Mouse (Mus musculus): ENCODE measurements around the gene Cd300ld4. TPM values are rescaled to one million over a fixed set of nuclear protein-coding genes. Genes with fewer than 3 reads are reported as not detected.
A peak's percentile ranks its signal among the peaks of the same experiment; 100 is the strongest.
"Not testable (repeated sequence)": the region's sequence is repeated elsewhere in the genome, so short reads cannot be mapped to it uniquely, and the experiment has no call there.

The Cd300ld4 gene
- not detected in 2 replicates for polyA plus RNA-seq (2014; fragmentation: Nextera tagmentation; extraction: Ambion mirVana)

DNA sequence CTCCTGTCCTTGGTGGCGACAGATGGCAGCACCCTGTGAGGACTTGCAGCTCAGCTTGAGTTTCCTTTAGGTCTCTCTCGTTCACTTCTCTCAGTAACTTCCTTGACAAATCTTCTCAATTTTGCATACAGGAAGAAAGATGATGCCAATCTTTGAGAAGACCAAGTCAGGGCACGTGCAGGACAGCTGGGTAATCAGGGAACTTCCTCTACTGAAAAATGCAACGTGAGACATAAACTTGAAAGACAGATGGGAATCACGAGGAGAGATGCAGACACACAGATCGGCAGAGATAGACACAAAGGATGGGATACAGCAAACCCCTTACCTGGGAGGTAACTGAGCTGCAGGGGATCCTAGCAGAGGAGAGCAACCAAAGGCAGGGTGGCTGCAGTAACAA is at the start of gene Cd300ld4:
Cd300ld4 (minus strand) TSS at position 101 of the 400 bp plus-strand sequence.
- not testable (repeated sequence) for H3K27me3 ChIP-seq (replicated peaks; ENCODE audit: control insufficient read depth, insufficient read depth, low read length); H3K27ac ChIP-seq (ENCODE audit: low read depth, low read length); H3K36me3 ChIP-seq (ENCODE audit: control insufficient read depth, insufficient read depth, low read length); ATAC-seq (replicated peaks; ENCODE audit: low FRiP score); H3K9ac ChIP-seq (ENCODE audit: low read depth, low read length); H3K4me2 ChIP-seq; H3K4me1 ChIP-seq (replicated peaks; ENCODE audit: control insufficient read depth, insufficient read depth, low read length); DNase-seq (ENCODE audit: low spot score); H3K9me3 ChIP-seq (ENCODE audit: control insufficient read depth, low read length); H3K4me3 ChIP-seq (ENCODE audit: low read depth, low read length)
- WGBS: no CpG with 5 or more reads among the region's 6 CpGs

DNA sequence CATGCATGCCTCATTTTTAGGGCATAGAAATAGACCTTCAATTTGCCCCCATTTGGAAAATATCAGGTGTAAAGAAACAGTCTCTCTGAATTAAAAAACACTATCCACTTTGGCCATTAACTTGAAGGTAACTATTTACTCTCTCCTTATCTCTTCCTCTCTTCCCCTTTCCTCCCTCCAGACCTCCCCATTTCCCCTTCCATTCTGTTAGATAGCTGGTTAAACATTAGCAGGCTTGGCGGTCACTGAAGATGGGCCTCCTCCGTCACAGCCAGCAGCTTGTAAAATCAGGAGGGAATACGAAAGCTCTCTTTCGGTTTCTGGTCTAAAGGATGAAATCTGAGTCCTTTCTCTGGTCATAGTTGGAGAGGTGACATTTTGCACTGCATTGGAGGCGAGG is 49.0 kb upstream of the Cd300ld4 start:
- peaks cover 10% of the 10 kb centered on the region for H3K4me1 ChIP-seq (replicated peaks; ENCODE audit: control insufficient read depth, insufficient read depth, low read length)
- no peaks in the 10 kb centered on the region for H3K36me3 ChIP-seq (ENCODE audit: control insufficient read depth, insufficient read depth, low read length)
- 16% methylated on average over 5 of the region's 5 CpGs for WGBS
- H3K9ac ChIP-seq (ENCODE audit: low read depth, low read length): no peak overlapping the region
- peak overlapping the region; percentile 51; the same call in 1 of the 2 replicates for H3K27ac ChIP-seq (ENCODE audit: low read depth, low read length)
- no peak for DNase-seq (ENCODE audit: low spot score)
- no peaks in the 10 kb centered on the region for H3K27me3 ChIP-seq (replicated peaks; ENCODE audit: control insufficient read depth, insufficient read depth, low read length)
- 0 out of 2 replicates have a peak, but pooled peaks have one; percentile 28 for ATAC-seq (replicated peaks; ENCODE audit: low FRiP score)
- H3K4me3 ChIP-seq (ENCODE audit: low read depth, low read length): no peak overlapping the region
- 0 out of 2 replicates have a peak overlapping the region, but pooled peaks have one; percentile 1 for H3K4me2 ChIP-seq
- H3K9me3 ChIP-seq (ENCODE audit: control insufficient read depth, low read length): no peaks in the 10 kb centered on the region

DNA sequence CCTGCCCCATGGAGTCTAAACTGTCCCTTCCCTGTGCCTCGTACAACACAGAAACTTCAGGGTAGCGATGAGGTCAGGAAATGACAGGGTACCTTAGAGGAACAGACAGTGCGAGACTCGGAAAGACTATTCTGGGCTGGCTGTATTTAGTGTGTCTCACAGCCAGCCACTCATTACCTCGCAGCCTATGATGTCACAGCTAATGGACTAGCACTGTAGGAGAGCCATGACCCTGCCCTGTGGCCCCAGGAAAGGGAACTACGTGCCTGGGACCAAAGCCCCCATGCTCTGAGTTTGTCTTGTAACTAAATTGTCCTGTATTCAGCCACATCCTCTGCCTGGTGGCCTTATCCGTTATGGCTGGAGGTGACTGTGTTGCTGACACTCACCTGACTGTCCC is 48.6 kb upstream of the Cd300ld4 start:
- DNase-seq (ENCODE audit: low spot score): no peak
- peak overlapping the region; percentile 51 for H3K27ac ChIP-seq (ENCODE audit: low read depth, low read length)
- no peaks in the 10 kb centered on the region for H3K36me3 ChIP-seq (ENCODE audit: control insufficient read depth, insufficient read depth, low read length)

DNA sequence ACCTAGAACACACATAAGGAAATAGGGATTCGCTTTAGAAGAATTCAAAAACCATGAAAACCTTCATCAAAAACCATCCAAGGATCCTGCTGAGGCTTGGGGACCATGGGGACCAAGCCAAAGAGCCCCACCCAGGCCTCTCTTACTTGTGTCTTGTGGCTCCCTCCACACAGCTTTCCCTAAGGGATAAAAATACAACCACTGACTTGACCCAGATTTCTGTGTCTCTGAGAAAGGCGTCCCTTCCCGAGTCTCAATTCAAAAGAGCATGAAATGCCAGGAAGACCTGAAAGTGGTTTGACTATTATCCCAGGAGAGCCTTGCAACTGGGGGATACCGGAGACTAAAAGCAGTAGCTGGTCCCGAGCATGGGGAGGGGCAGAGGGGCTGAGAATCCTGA is 46.2 kb upstream of the Cd300ld4 start:
- H3K27ac ChIP-seq (ENCODE audit: low read depth, low read length): no peak overlapping the region
- ATAC-seq (replicated peaks; ENCODE audit: low FRiP score) (no peak), DNase-seq (ENCODE audit: low spot score) (no peak)
- H3K4me3 ChIP-seq (ENCODE audit: low read depth, low read length): no peak overlapping the region
- H3K9ac ChIP-seq (ENCODE audit: low read depth, low read length): no peak overlapping the region
- peaks cover 10% of the 10 kb centered on the region for H3K4me1 ChIP-seq (replicated peaks; ENCODE audit: control insufficient read depth, insufficient read depth, low read length)
- H3K9me3 ChIP-seq (ENCODE audit: control insufficient read depth, low read length): no peaks in the 10 kb centered on the region
- no peak overlapping the region for H3K4me2 ChIP-seq
- H3K27me3 ChIP-seq (replicated peaks; ENCODE audit: control insufficient read depth, insufficient read depth, low read length): no peaks in the 10 kb centered on the region
- 69% methylated on average over 5 of the region's 5 CpGs for WGBS
- no peaks in the 10 kb centered on the region for H3K36me3 ChIP-seq (ENCODE audit: control insufficient read depth, insufficient read depth, low read length)

More for the DNA sequence above, 48.6 kb upstream of the Cd300ld4 start:
- Histone ChIP-seq H3K4me3 (ENCODE audit: low read depth, low read length) (no peak overlapping the region), H3K9me3 (ENCODE audit: control insufficient read depth, low read length) (no peaks in the 10 kb centered on the region), H3K9ac (ENCODE audit: low read depth, low read length) (no peak overlapping the region), H3K4me1 (replicated peaks; ENCODE audit: control insufficient read depth, insufficient read depth, low read length) (peaks cover 10% of the 10 kb centered on the region), H3K4me2 (no peak overlapping the region), H3K27me3 (replicated peaks; ENCODE audit: control insufficient read depth, insufficient read depth, low read length) (no peaks in the 10 kb centered on the region)
- WGBS: 32% methylated on average over 7 of the region's 7 CpGs
- ATAC-seq (replicated peaks; ENCODE audit: low FRiP score): peak; percentile 44

DNA sequence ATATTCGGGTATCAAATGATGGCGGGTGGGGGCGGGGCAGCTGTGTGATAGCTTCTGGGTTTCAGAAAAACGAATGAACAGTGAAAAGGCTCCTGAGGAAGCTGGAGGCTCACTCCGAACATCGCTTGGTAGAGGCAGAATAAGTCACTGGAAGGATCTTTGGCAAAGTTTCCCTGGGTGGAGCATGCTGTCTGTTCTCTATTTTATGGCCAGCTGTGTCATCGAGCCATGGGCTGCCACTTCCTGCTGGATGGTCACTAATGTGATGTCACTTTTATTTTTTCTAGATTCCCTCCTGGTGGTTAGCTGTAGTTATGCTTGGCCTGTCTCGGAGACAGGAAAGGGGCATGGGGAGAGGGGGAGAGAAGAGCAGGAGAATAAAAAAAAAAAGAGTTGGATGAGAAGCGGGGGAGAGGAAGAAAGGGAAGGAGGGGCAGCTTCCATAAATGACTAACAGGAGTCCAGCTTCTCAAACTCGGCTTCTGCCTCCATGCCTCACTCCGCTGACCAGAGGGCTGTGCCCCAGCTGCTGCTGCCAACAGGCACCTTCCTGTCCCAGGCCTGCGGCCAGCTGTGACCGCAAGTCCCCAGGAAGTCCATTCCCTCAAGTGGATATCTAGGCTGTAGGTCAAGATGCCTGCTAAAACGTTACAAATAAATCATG is 45.0 kb upstream of the Cd300ld4 start:
- ATAC-seq (replicated peaks; ENCODE audit: low FRiP score): no peak
- WGBS: 17% methylated on average over 14 of the region's 14 CpGs
- H3K27ac ChIP-seq (ENCODE audit: low read depth, low read length): no peak overlapping the region; the same call in 1 of the 2 replicates

DNA sequence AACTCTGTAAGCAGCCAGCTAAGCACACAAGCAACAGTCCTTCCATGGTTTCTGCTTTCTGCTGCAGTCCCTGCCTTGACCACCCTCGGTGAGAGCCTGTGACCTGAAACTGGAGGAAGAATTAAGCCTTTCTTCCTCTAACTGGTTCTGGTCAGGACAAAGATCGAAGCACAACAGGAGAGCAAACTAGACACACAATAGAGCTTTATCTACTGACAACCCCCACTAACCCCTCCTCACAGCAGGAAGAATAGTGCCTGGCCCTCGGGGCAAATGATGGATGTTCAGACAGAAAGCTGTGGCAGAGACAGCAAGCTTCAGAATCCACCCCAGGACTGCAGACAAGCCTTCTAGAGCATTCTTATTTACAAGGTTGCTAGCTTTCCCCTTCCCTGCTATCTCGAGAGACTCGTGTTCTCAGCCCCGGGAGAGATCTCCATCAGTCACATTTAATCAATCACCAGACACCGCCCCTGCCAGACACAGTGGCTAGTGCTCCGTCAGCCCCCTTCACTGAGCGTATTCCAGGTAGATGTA is 44.3 kb upstream of the Cd300ld4 start:
- Histone ChIP-seq H3K4me1 (replicated peaks; ENCODE audit: control insufficient read depth, insufficient read depth, low read length) (peaks cover 10% of the 10 kb centered on the region), H3K4me3 (ENCODE audit: low read depth, low read length) (no peak overlapping the region), H3K36me3 (ENCODE audit: control insufficient read depth, insufficient read depth, low read length) (no peaks in the 10 kb centered on the region), H3K27ac (ENCODE audit: low read depth, low read length) (no peak overlapping the region), H3K4me2 (peak overlapping the region; percentile 43), H3K27me3 (replicated peaks; ENCODE audit: control insufficient read depth, insufficient read depth, low read length) (no peaks in the 10 kb centered on the region), H3K9me3 (ENCODE audit: control insufficient read depth, low read length) (no peaks in the 10 kb centered on the region), H3K9ac (ENCODE audit: low read depth, low read length) (no peak overlapping the region)
- ATAC-seq (replicated peaks; ENCODE audit: low FRiP score) (no peak), DNase-seq (ENCODE audit: low spot score) (no peak)
- WGBS: 10% methylated on average over 9 of the region's 9 CpGs

More for the DNA sequence above, 45.0 kb upstream of the Cd300ld4 start:
- Histone ChIP-seq H3K36me3 (ENCODE audit: control insufficient read depth, insufficient read depth, low read length) (no peaks in the 10 kb centered on the region), H3K27me3 (replicated peaks; ENCODE audit: control insufficient read depth, insufficient read depth, low read length) (no peaks in the 10 kb centered on the region), H3K9me3 (ENCODE audit: control insufficient read depth, low read length) (no peaks in the 10 kb centered on the region), H3K4me2 (peak overlapping the region; percentile 43), H3K4me1 (replicated peaks; ENCODE audit: control insufficient read depth, insufficient read depth, low read length) (peaks cover 10% of the 10 kb centered on the region), H3K4me3 (ENCODE audit: low read depth, low read length) (no peak overlapping the region), H3K9ac (ENCODE audit: low read depth, low read length) (no peak overlapping the region)
- peak; percentile 33 for DNase-seq (ENCODE audit: low spot score)

DNA sequence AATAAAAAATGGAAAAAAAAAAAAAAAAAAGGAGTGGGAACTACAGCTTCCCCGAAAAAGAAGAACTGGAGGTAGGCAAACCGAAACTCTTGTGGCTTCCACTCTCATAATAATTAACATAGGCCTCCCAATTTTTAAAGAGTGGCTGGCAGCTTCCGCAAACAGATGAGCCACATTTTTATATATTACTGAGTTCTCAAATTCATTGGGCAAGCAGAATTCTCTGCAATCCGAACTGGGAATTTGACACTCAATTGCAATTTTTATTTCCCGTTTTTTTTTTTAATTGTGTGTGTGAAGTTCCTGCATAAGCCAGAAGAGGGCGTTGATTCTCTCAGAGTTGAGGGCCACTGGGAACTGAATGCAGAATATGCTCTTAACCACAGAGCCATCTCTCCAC is 40.0 kb upstream of the Cd300ld4 start:
- Histone ChIP-seq H3K27me3 (replicated peaks; ENCODE audit: control insufficient read depth, insufficient read depth, low read length) (no peaks in the 10 kb centered on the region), H3K4me2 (no peak overlapping the region), H3K36me3 (ENCODE audit: control insufficient read depth, insufficient read depth, low read length) (no peaks in the 10 kb centered on the region), H3K27ac (ENCODE audit: low read depth, low read length) (no peak overlapping the region), H3K9ac (ENCODE audit: low read depth, low read length) (no peak overlapping the region), H3K4me3 (ENCODE audit: low read depth, low read length) (no peak overlapping the region), H3K4me1 (replicated peaks; ENCODE audit: control insufficient read depth, insufficient read depth, low read length) (peaks cover 6% of the 10 kb centered on the region), H3K9me3 (ENCODE audit: control insufficient read depth, low read length) (no peaks in the 10 kb centered on the region)
- DNase-seq (ENCODE audit: low spot score) (no peak), ATAC-seq (replicated peaks; ENCODE audit: low FRiP score) (no peak)
- 53% methylated on average over 6 of the region's 6 CpGs for WGBS

DNA sequence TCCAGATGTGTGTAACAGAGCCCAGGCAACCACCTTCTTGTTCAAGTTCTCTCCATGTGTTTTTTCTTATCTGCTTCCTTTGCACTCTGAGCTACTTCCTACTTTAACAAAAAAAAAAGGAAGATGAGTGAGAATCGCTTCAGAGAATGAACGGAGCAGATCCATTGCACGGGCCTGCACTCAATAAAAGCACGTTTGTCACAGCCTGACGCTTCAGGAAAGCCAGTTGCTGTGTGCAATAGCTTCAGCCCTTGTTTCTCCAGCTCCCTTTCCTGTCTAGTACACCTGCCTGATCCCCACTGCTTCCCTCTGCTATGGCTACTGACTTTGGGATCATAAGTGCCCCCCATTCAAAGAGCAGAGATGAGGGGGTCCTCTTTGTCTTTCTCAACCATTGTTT is 35.3 kb upstream of the Cd300ld4 start, which contains the start of gene Cd300e:
Cd300e (minus strand) TSS at position 101 of the 400 bp plus-strand sequence.
- no peak within 1 kb of the TSS for H3K9ac ChIP-seq (ENCODE audit: low read depth, low read length)

DNA sequence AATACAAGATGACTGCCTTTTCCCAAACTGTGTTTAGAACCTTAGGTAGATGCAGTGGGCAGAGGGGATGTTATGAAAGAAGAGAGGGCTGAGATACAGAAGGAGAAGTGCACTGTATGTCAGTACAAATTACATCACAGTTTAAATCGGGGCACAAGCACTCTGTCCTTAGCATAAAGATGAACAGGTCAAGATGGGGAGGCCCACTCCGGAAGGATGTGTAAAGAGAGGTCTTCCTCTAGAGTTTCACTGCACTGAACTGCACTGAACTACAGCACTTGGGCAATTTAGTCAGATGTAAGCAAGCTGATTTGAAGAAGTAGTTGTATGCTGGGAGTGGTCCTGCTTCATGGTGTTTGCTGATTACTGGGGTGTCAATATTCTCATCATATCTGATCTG is 33.0 kb upstream of the Cd300ld4 start:
- 68% methylated on average over 2 of the region's 2 CpGs for whole genome bisulfite sequencing
- Histone ChIP-seq H3K4me3 (ENCODE audit: low read depth, low read length) (no peak overlapping the region), H3K9me3 (ENCODE audit: control insufficient read depth, low read length) (no peaks in the 10 kb centered on the region), H3K4me2 (no peak overlapping the region), H3K27me3 (replicated peaks; ENCODE audit: control insufficient read depth, insufficient read depth, low read length) (no peaks in the 10 kb centered on the region), H3K4me1 (replicated peaks; ENCODE audit: control insufficient read depth, insufficient read depth, low read length) (no peaks in the 10 kb centered on the region), H3K9ac (ENCODE audit: low read depth, low read length) (no peak overlapping the region), H3K27ac (ENCODE audit: low read depth, low read length) (no peak overlapping the region), H3K36me3 (ENCODE audit: control insufficient read depth, insufficient read depth, low read length) (no peaks in the 10 kb centered on the region)
- ATAC-seq (replicated peaks; ENCODE audit: low FRiP score): no peak
- no peak for DNase-seq (ENCODE audit: low spot score)

More for the DNA sequence above, 35.3 kb upstream of the Cd300ld4 start, which contains the start of gene Cd300e:
- Histone ChIP-seq H3K4me3 (ENCODE audit: low read depth, low read length) (no peak within 1 kb of the TSS), H3K27ac (ENCODE audit: low read depth, low read length) (no peak within 1 kb of the TSS), H3K4me2 (no peak within 1 kb of the TSS), H3K36me3 (ENCODE audit: control insufficient read depth, insufficient read depth, low read length) (no peaks in the 10 kb centered on the region), H3K9me3 (ENCODE audit: control insufficient read depth, low read length) (no peaks in the 10 kb centered on the region), H3K27me3 (replicated peaks; ENCODE audit: control insufficient read depth, insufficient read depth, low read length) (no peaks in the 10 kb centered on the region), H3K4me1 (replicated peaks; ENCODE audit: control insufficient read depth, insufficient read depth, low read length) (no peaks in the 10 kb centered on the region)
- DNase-seq (ENCODE audit: low spot score) (no peak), ATAC-seq (replicated peaks; ENCODE audit: low FRiP score) (no peak)
- 25% methylated on average over 5 of the region's 5 CpGs for WGBS

Data from liver, embryonic 11.5 days (tissue).